Mouse (Mus musculus): ENCODE measurements at regions not wholly inside any gene's neighbourhood (a gene's known extent, or its start where the extent isn't known, plus 50 kb on each side); places are given as distances from the start of the nearest gene placed in this dataset.
"Not testable (repeated sequence)": the region's sequence is repeated elsewhere in the genome, so short reads cannot be mapped to it uniquely, and the experiment has no call there.

GRCm38 (mm10) chr15:5892034-5892433, 407.6 kb upstream of the Dab2 start:
- no peak for ATAC-seq (ENCODE audit: low read depth)
- 90% methylated on average over 3 of the region's 3 CpGs for WGBS
- Histone ChIP-seq H3K4me3 (ENCODE audit: low read depth, low read length) (no peak overlapping the region), H3K9me3 (ENCODE audit: control insufficient read depth, low read length) (no peaks in the 10 kb centered on the region), H3K27me3 (ENCODE audit: control insufficient read depth, insufficient read depth, low read length) (no peaks in the 10 kb centered on the region), H3K27ac (ENCODE audit: low read depth, low read length) (no peak overlapping the region), H3K4me1 (ENCODE audit: control insufficient read depth, insufficient read depth, low read length) (no peaks in the 10 kb centered on the region), H3K4me2 (ENCODE audit: low read depth, low read length) (no peak overlapping the region), H3K9ac (replicated peaks; ENCODE audit: low read depth, low read length) (no peak overlapping the region), H3K36me3 (ENCODE audit: control insufficient read depth, insufficient read depth, low read length) (no peaks in the 10 kb centered on the region)

GRCm38 (mm10) chr15:5895688-5896470, 403.7 kb upstream of the Dab2 start:
- not testable (repeated sequence) for H3K9ac ChIP-seq (replicated peaks; ENCODE audit: low read depth, low read length); H3K4me3 ChIP-seq (ENCODE audit: low read depth, low read length); H3K27ac ChIP-seq (ENCODE audit: low read depth, low read length); H3K36me3 ChIP-seq (ENCODE audit: control insufficient read depth, insufficient read depth, low read length); H3K4me1 ChIP-seq (ENCODE audit: control insufficient read depth, insufficient read depth, low read length); H3K4me2 ChIP-seq (ENCODE audit: low read depth, low read length); ATAC-seq (ENCODE audit: low read depth); H3K9me3 ChIP-seq (ENCODE audit: control insufficient read depth, low read length); H3K27me3 ChIP-seq (ENCODE audit: control insufficient read depth, insufficient read depth, low read length)
- WGBS: 80% methylated on average over 5 of the region's 5 CpGs

GRCm38 (mm10) chr15:5915261-5915660, 384.3 kb upstream of the Dab2 start:
- no peaks in the 10 kb centered on the region for H3K9me3 ChIP-seq (ENCODE audit: control insufficient read depth, low read length)
- no peaks in the 10 kb centered on the region for H3K27me3 ChIP-seq (ENCODE audit: control insufficient read depth, insufficient read depth, low read length)
- WGBS: 12% methylated on average over 2 of the region's 2 CpGs
- no peak overlapping the region for H3K4me3 ChIP-seq (ENCODE audit: low read depth, low read length)
- no peaks in the 10 kb centered on the region for H3K36me3 ChIP-seq (ENCODE audit: control insufficient read depth, insufficient read depth, low read length)
- ATAC-seq (ENCODE audit: low read depth): peak; percentile 56
- H3K9ac ChIP-seq (replicated peaks; ENCODE audit: low read depth, low read length): no peak overlapping the region
- no peaks in the 10 kb centered on the region for H3K4me1 ChIP-seq (ENCODE audit: control insufficient read depth, insufficient read depth, low read length)
- H3K27ac ChIP-seq (ENCODE audit: low read depth, low read length): no peak overlapping the region
- no peak overlapping the region for H3K4me2 ChIP-seq (ENCODE audit: low read depth, low read length)

- no peak overlapping the region for H3K27ac ChIP-seq (ENCODE audit: low read depth, low read length)
- H3K4me1 ChIP-seq (ENCODE audit: control insufficient read depth, insufficient read depth, low read length): no peaks in the 10 kb centered on the region
- 77% methylated on average over 4 of the region's 4 CpGs for WGBS
- H3K9me3 ChIP-seq (ENCODE audit: control insufficient read depth, low read length): no peaks in the 10 kb centered on the region
- H3K9ac ChIP-seq (replicated peaks; ENCODE audit: low read depth, low read length): no peak overlapping the region
- H3K4me2 ChIP-seq (ENCODE audit: low read depth, low read length): no peak overlapping the region
- ATAC-seq (ENCODE audit: low read depth): no peak
- H3K27me3 ChIP-seq (ENCODE audit: control insufficient read depth, insufficient read depth, low read length): no peaks in the 10 kb centered on the region
- H3K4me3 ChIP-seq (ENCODE audit: low read depth, low read length): no peak overlapping the region
- H3K36me3 ChIP-seq (ENCODE audit: control insufficient read depth, insufficient read depth, low read length): no peaks in the 10 kb centered on the region
Measured at GRCm38 (mm10) chr15:5920058-5920457, 379.5 kb upstream of the Dab2 start.

GRCm38 (mm10) chr15:5927768-5928167, 371.8 kb upstream of the Dab2 start:
- no peaks in the 10 kb centered on the region for H3K36me3 ChIP-seq (ENCODE audit: control insufficient read depth, insufficient read depth, low read length)
- H3K9me3 ChIP-seq (ENCODE audit: control insufficient read depth, low read length): no peaks in the 10 kb centered on the region
- H3K4me2 ChIP-seq (ENCODE audit: low read depth, low read length): no peak overlapping the region
- ATAC-seq (ENCODE audit: low read depth): no peak
- H3K27me3 ChIP-seq (ENCODE audit: control insufficient read depth, insufficient read depth, low read length): no peaks in the 10 kb centered on the region
- 89% methylated on average over 3 of the region's 3 CpGs for WGBS
- H3K4me3 ChIP-seq (ENCODE audit: low read depth, low read length): no peak overlapping the region
- H3K9ac ChIP-seq (replicated peaks; ENCODE audit: low read depth, low read length): no peak overlapping the region
- H3K27ac ChIP-seq (ENCODE audit: low read depth, low read length): no peak overlapping the region
- H3K4me1 ChIP-seq (ENCODE audit: control insufficient read depth, insufficient read depth, low read length): no peaks in the 10 kb centered on the region

GRCm38 (mm10) chr15:5933586-5933985, 366.0 kb upstream of the Dab2 start:
- no peaks in the 10 kb centered on the region for H3K9me3 ChIP-seq (ENCODE audit: control insufficient read depth, low read length)
- ATAC-seq (ENCODE audit: low read depth): no peak
- 46% methylated on average over 3 of the region's 3 CpGs for WGBS
- no peaks in the 10 kb centered on the region for H3K36me3 ChIP-seq (ENCODE audit: control insufficient read depth, insufficient read depth, low read length)
- no peak overlapping the region for H3K4me2 ChIP-seq (ENCODE audit: low read depth, low read length)
- H3K27ac ChIP-seq (ENCODE audit: low read depth, low read length): no peak overlapping the region
- H3K4me3 ChIP-seq (ENCODE audit: low read depth, low read length): no peak overlapping the region
- no peaks in the 10 kb centered on the region for H3K27me3 ChIP-seq (ENCODE audit: control insufficient read depth, insufficient read depth, low read length)
- H3K9ac ChIP-seq (replicated peaks; ENCODE audit: low read depth, low read length): no peak overlapping the region
- no peaks in the 10 kb centered on the region for H3K4me1 ChIP-seq (ENCODE audit: control insufficient read depth, insufficient read depth, low read length)

- H3K4me2 ChIP-seq (ENCODE audit: low read depth, low read length): no peak overlapping the region
- H3K27ac ChIP-seq (ENCODE audit: low read depth, low read length): no peak overlapping the region
- no peaks in the 10 kb centered on the region for H3K36me3 ChIP-seq (ENCODE audit: control insufficient read depth, insufficient read depth, low read length)
- peak; percentile 69; the same call in 1 of the 2 replicates for ATAC-seq (ENCODE audit: low read depth)
- no peak overlapping the region for H3K4me3 ChIP-seq (ENCODE audit: low read depth, low read length)
- 13% methylated on average over 2 of the region's 2 CpGs for WGBS
- H3K27me3 ChIP-seq (ENCODE audit: control insufficient read depth, insufficient read depth, low read length): no peaks in the 10 kb centered on the region
- no peaks in the 10 kb centered on the region for H3K4me1 ChIP-seq (ENCODE audit: control insufficient read depth, insufficient read depth, low read length)
- no peak overlapping the region for H3K9ac ChIP-seq (replicated peaks; ENCODE audit: low read depth, low read length)
- H3K9me3 ChIP-seq (ENCODE audit: control insufficient read depth, low read length): no peaks in the 10 kb centered on the region; the same call in 1 of the 2 replicates
Measured at GRCm38 (mm10) chr15:5940945-5941344, 358.6 kb upstream of the Dab2 start.

GRCm38 (mm10) chr15:5946650-5947049, 352.9 kb upstream of the Dab2 start:
- Histone ChIP-seq H3K27me3 (ENCODE audit: control insufficient read depth, insufficient read depth, low read length) (no peaks in the 10 kb centered on the region), H3K9me3 (ENCODE audit: control insufficient read depth, low read length) (no peaks in the 10 kb centered on the region; the same call in 1 of the 2 replicates), H3K4me1 (ENCODE audit: control insufficient read depth, insufficient read depth, low read length) (no peaks in the 10 kb centered on the region), H3K4me3 (ENCODE audit: low read depth, low read length) (no peak overlapping the region), H3K27ac (ENCODE audit: low read depth, low read length) (no peak overlapping the region), H3K4me2 (ENCODE audit: low read depth, low read length) (no peak overlapping the region), H3K9ac (replicated peaks; ENCODE audit: low read depth, low read length) (no peak overlapping the region), H3K36me3 (ENCODE audit: control insufficient read depth, insufficient read depth, low read length) (no peaks in the 10 kb centered on the region)
- WGBS: 92% methylated on average over 6 of the region's 6 CpGs
- no peak for ATAC-seq (ENCODE audit: low read depth)

GRCm38 (mm10) chr15:5950919-5951318, 348.7 kb upstream of the Dab2 start:
- no peak for ATAC-seq (ENCODE audit: low read depth)
- WGBS: 87% methylated on average over 3 of the region's 3 CpGs
- no peaks in the 10 kb centered on the region for H3K9me3 ChIP-seq (ENCODE audit: control insufficient read depth, low read length)

More at GRCm38 (mm10) chr15:5950919-5951318, 348.7 kb upstream of the Dab2 start:
- no peak overlapping the region for H3K4me3 ChIP-seq (ENCODE audit: low read depth, low read length)
- H3K27ac ChIP-seq (ENCODE audit: low read depth, low read length): no peak overlapping the region
- H3K27me3 ChIP-seq (ENCODE audit: control insufficient read depth, insufficient read depth, low read length): no peaks in the 10 kb centered on the region
- H3K4me1 ChIP-seq (ENCODE audit: control insufficient read depth, insufficient read depth, low read length): no peaks in the 10 kb centered on the region
- H3K9ac ChIP-seq (replicated peaks; ENCODE audit: low read depth, low read length): no peak overlapping the region
- no peaks in the 10 kb centered on the region for H3K36me3 ChIP-seq (ENCODE audit: control insufficient read depth, insufficient read depth, low read length)
- no peak overlapping the region for H3K4me2 ChIP-seq (ENCODE audit: low read depth, low read length)

Data from neural tube, embryonic 14.5 days (tissue).